Mouse (Mus musculus): ENCODE results near the gene Gm42421. TPM values are rescaled to one million over a fixed set of nuclear protein-coding genes. Genes with fewer than 3 reads are reported as not detected.

Gene Gm42421
- polyA plus RNA-seq, 1 experiment from 2014 or later: 0.61 TPM

DNA sequence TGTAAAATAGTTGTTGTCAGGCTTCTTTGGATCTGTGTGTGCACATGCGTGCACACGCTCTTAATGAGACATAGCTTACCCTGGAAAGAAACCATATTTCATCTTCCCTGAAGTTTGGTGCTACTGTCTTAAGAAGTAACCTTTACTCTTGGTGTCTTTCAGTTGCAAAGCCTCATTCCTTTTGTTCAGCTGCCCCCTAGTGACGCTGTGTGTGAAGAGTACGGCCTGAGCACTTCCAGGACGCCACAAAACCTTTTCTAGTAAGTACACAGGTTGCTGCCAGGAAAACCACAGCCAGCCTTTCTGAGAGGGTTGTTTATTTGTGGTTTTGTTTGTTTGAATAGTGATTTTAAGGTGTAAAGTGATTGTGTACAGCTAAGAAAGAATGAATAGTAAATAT lies 10.6 kb upstream of the Gm42421 start:
- Histone ChIP-seq H3K27me3 (ENCODE audit: poor library complexity, severe bottlenecking) (no peaks in the 10 kb centered on the region), H3K9me3 (no peaks in the 10 kb centered on the region), H3K27ac (no peak overlapping the region), H3K36me3 (replicated peaks) (peaks cover 90% of the 10 kb centered on the region), H3K4me1 (no peaks in the 10 kb centered on the region), H3K4me3 (no peak overlapping the region)
- WGBS: 57% methylated on average over 5 of the region's 5 CpGs
- no peak for DNase-seq (ENCODE audit: extremely low spot score, low spot score)

DNA sequence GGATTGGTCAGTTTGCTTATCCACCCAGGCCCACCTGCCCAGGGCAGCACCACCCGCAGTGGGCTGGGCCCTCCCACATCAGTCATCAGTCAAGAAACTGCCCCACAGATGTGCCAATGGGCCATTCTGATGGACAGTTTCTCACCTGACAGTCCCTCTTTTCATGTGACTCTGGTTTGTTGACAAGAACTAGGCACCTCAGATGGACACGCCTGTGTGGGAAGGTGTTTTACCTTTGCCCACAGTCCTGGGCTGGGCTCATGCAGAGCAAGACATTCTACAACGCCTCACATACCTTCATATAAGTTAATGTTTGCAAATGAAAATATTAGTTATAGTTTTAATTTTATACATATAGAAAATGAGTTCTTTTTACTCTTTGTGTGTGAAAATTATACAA lies 9.9 kb upstream of the Gm42421 start:
- peaks cover 95% of the 10 kb centered on the region for H3K36me3 ChIP-seq (replicated peaks)
- no peak overlapping the region for H3K4me3 ChIP-seq
- H3K27ac ChIP-seq: no peak overlapping the region
- no peaks in the 10 kb centered on the region for H3K4me1 ChIP-seq
- H3K27me3 ChIP-seq (ENCODE audit: poor library complexity, severe bottlenecking): no peaks in the 10 kb centered on the region
- 92% methylated on average over 3 of the region's 3 CpGs for WGBS
- DNase-seq (ENCODE audit: extremely low spot score, low spot score): no peak
- H3K9me3 ChIP-seq: no peaks in the 10 kb centered on the region

GRCm38 (mm10) chr5:143924781-143925452 lies 3.1 kb upstream of the Gm42421 start:
- no peak for DNase-seq (ENCODE audit: extremely low spot score, low spot score)
- H3K4me3 ChIP-seq: no peak overlapping the region
- H3K27ac ChIP-seq: no peak overlapping the region
- WGBS: 93% methylated on average over 6 of the region's 6 CpGs
- H3K4me1 ChIP-seq: no peaks in the 10 kb centered on the region
- H3K27me3 ChIP-seq (ENCODE audit: poor library complexity, severe bottlenecking): no peaks in the 10 kb centered on the region
- peaks cover 97% of the 10 kb centered on the region for H3K36me3 ChIP-seq (replicated peaks)
- H3K9me3 ChIP-seq: no peaks in the 10 kb centered on the region

GRCm38 (mm10) chr5:143929291-143929690 lies 1.3 kb downstream of the Gm42421 start:
- H3K27me3 ChIP-seq (ENCODE audit: poor library complexity, severe bottlenecking): no peaks in the 10 kb centered on the region
- peaks cover 12% of the 10 kb centered on the region for H3K4me1 ChIP-seq
- WGBS: 91% methylated on average over 4 of the region's 4 CpGs
- H3K36me3 ChIP-seq (replicated peaks): peaks cover 82% of the 10 kb centered on the region
- no peak overlapping the region for H3K27ac ChIP-seq
- H3K4me3 ChIP-seq: no peak overlapping the region
- DNase-seq (ENCODE audit: extremely low spot score, low spot score): no peak
- H3K9me3 ChIP-seq: no peaks in the 10 kb centered on the region

- H3K4me1 ChIP-seq: peaks cover 12% of the 10 kb centered on the region
- DNase-seq (ENCODE audit: extremely low spot score, low spot score): no peak
- no peak overlapping the region for H3K4me3 ChIP-seq
- WGBS: 95% methylated on average over 12 of the region's 12 CpGs
- H3K27me3 ChIP-seq (ENCODE audit: poor library complexity, severe bottlenecking): no peaks in the 10 kb centered on the region
- peaks cover 68% of the 10 kb centered on the region for H3K36me3 ChIP-seq (replicated peaks)
- no peak overlapping the region for H3K27ac ChIP-seq
- no peaks in the 10 kb centered on the region for H3K9me3 ChIP-seq
Observed at GRCm38 (mm10) chr5:143930656-143931055, 2.7 kb downstream of the Gm42421 start.

- Histone ChIP-seq H3K36me3 (replicated peaks) (peaks cover 55% of the 10 kb centered on the region), H3K9me3 (no peaks in the 10 kb centered on the region), H3K27ac (no peak overlapping the region), H3K4me1 (peaks cover 12% of the 10 kb centered on the region), H3K27me3 (ENCODE audit: poor library complexity, severe bottlenecking) (no peaks in the 10 kb centered on the region), H3K4me3 (no peak overlapping the region)
- DNase-seq (ENCODE audit: extremely low spot score, low spot score): no peak
- WGBS: 89% methylated on average over 6 of the region's 6 CpGs
Observed at GRCm38 (mm10) chr5:143931863-143932580, 4.0 kb downstream of the Gm42421 start.

GRCm38 (mm10) chr5:143932831-143933230 lies 4.9 kb downstream of the Gm42421 start, which contains the start of gene Rsph10b:
Gene Rsph10b (plus strand): TSS chr5:143933035.
- peak within 1 kb of the TSS; percentile 33 for H3K4me3 ChIP-seq
- 19% methylated on average over 8 of the region's 8 CpGs for WGBS
- H3K4me1 ChIP-seq: peaks cover 12% of the 10 kb centered on the region
- H3K36me3 ChIP-seq (replicated peaks): peaks cover 47% of the 10 kb centered on the region
- H3K27me3 ChIP-seq (ENCODE audit: poor library complexity, severe bottlenecking): no peaks in the 10 kb centered on the region
- H3K9me3 ChIP-seq: no peaks in the 10 kb centered on the region
- no peak within 1 kb of the TSS for H3K27ac ChIP-seq
- DNase-seq (ENCODE audit: extremely low spot score, low spot score): peak; percentile 29

- Histone ChIP-seq H3K27me3 (ENCODE audit: poor library complexity, severe bottlenecking) (no peaks in the 10 kb centered on the region), H3K4me1 (peaks cover 12% of the 10 kb centered on the region), H3K27ac (no peak overlapping the region), H3K9me3 (no peaks in the 10 kb centered on the region), H3K4me3 (no peak overlapping the region), H3K36me3 (replicated peaks) (peaks cover 41% of the 10 kb centered on the region)
- WGBS: 87% methylated on average over 11 of the region's 11 CpGs
- no peak for DNase-seq (ENCODE audit: extremely low spot score, low spot score)
Observed at GRCm38 (mm10) chr5:143933414-143933813, 5.4 kb downstream of the Gm42421 start.

GRCm38 (mm10) chr5:143933875-143934274 lies 5.9 kb downstream of the Gm42421 start:
- Histone ChIP-seq H3K27ac (no peak overlapping the region), H3K4me3 (no peak overlapping the region), H3K27me3 (ENCODE audit: poor library complexity, severe bottlenecking) (no peaks in the 10 kb centered on the region), H3K4me1 (peaks cover 12% of the 10 kb centered on the region), H3K36me3 (replicated peaks) (peaks cover 36% of the 10 kb centered on the region), H3K9me3 (no peaks in the 10 kb centered on the region)
- 78% methylated on average over 1 of the region's 1 CpGs for WGBS
- no peak for DNase-seq (ENCODE audit: extremely low spot score, low spot score)

- no peaks in the 10 kb centered on the region for H3K9me3 ChIP-seq
- no peak overlapping the region for H3K27ac ChIP-seq
- peaks cover 12% of the 10 kb centered on the region for H3K4me1 ChIP-seq
- DNase-seq (ENCODE audit: extremely low spot score, low spot score): no peak
- 88% methylated on average over 9 of the region's 9 CpGs for WGBS
- peaks cover 13% of the 10 kb centered on the region for H3K36me3 ChIP-seq (replicated peaks)
- H3K27me3 ChIP-seq (ENCODE audit: poor library complexity, severe bottlenecking): no peaks in the 10 kb centered on the region
- no peak overlapping the region for H3K4me3 ChIP-seq
Observed at GRCm38 (mm10) chr5:143936156-143936555, 8.2 kb downstream of the Gm42421 start.

- Histone ChIP-seq H3K9me3 (peaks cover 5% of the 10 kb centered on the region; the same call in 1 of the 2 replicates), H3K4me3 (no peak overlapping the region), H3K27ac (no peak overlapping the region), H3K36me3 (replicated peaks) (no peaks in the 10 kb centered on the region), H3K27me3 (ENCODE audit: poor library complexity, severe bottlenecking) (no peaks in the 10 kb centered on the region), H3K4me1 (peaks cover 4% of the 10 kb centered on the region; the same call in 1 of the 2 replicates)
- WGBS: 20% methylated on average over 10 of the region's 10 CpGs
- DNase-seq (ENCODE audit: extremely low spot score, low spot score): no peak
Observed at GRCm38 (mm10) chr5:143941588-143941987, 13.6 kb downstream of the Gm42421 start.

- Histone ChIP-seq H3K27me3 (ENCODE audit: poor library complexity, severe bottlenecking) (no peaks in the 10 kb centered on the region), H3K4me3 (no peak overlapping the region), H3K9me3 (peaks cover 5% of the 10 kb centered on the region; the same call in 1 of the 2 replicates), H3K36me3 (replicated peaks) (no peaks in the 10 kb centered on the region), H3K27ac (no peak overlapping the region), H3K4me1 (peaks cover 4% of the 10 kb centered on the region; the same call in 1 of the 2 replicates)
- no peak for DNase-seq (ENCODE audit: extremely low spot score, low spot score)
- 93% methylated on average over 14 of the region's 14 CpGs for WGBS
Observed at GRCm38 (mm10) chr5:143943231-143944125, 15.5 kb downstream of the Gm42421 start.

Measured in forebrain, embryonic 10.5 days (tissue).